Mouse (Mus musculus): ENCODE data around the gene 4921539E11Rik.

DNA sequence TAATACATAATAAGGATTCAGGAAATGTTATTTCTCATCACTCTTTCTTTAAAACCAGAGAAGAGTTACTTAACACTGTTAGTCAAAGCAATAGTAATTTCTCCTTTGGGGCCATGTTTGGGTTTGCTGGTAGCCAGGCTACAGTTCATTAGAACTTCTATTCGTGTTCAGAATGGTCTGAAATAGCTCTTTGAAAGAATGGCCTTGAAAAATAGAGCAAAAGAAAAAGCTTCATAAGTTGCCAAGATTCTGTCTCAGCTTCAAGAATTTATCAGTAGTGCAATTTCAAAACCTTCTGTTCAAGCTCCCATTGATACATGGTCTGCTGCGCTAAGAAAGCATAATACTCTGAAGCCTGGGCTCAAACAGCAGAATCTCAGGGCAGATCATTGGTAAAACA, 87.0 kb downstream of the 4921539E11Rik start:
- TF ChIP-seq CTCF (IDR thresholded peaks at IDR 0.05; ENCODE audit: insufficient read depth, low read length) (no peak), POLR2A (IDR thresholded peaks at IDR 0.05; ENCODE audit: borderline replicate concordance, extremely low read depth, low read depth, low read length) (no peak)
